Mouse (Mus musculus) ES-E14 (cell line): ENCODE measurements at regions not wholly inside any gene's neighbourhood (a gene's known extent, or its start where the extent isn't known, plus 50 kb on each side); places are given as distances from the start of the nearest gene placed in this dataset.

ENCODE experiments used
- CHD2 ChIP-seq: IDR thresholded peaks from 2 replicates; pipeline ENCODE4 v1.6.1; 2014; ENCODE audit warnings: mild to moderate bottlenecking, low read depth, low read length, inconsistent platforms
- HCFC1 ChIP-seq: IDR thresholded peaks from 2 replicates; pipeline ENCODE4 v1.6.1; 2012; ENCODE audit warnings: low read length, inconsistent platforms, borderline replicate concordance; ENCODE audit not compliant: insufficient read depth
- MAFK ChIP-seq: IDR thresholded peaks from 2 replicates; pipeline ENCODE4 v1.6.1; 2014; ENCODE audit warnings: mild to moderate bottlenecking, low read depth, low read length, inconsistent platforms; ENCODE audit not compliant: insufficient read depth
- ZC3H11A ChIP-seq: IDR thresholded peaks from 2 replicates; pipeline ENCODE4 v1.6.1; 2012; ENCODE audit warnings: low read depth, mild to moderate bottlenecking, inconsistent platforms, low read length, borderline replicate concordance
- ZNF384 ChIP-seq: IDR thresholded peaks from 2 replicates; pipeline ENCODE4 v1.6.1; 2012; ENCODE audit warnings: low read depth, low read length, inconsistent platforms

GRCm38 (mm10) chr7:137750741-137751140 is 313.3 kb downstream of the Glrx3 start:
- TF ChIP-seq ZNF384 (no peak), HCFC1 (no peak), ZC3H11A (no peak), CHD2 (no peak), MAFK (no peak)
